Mouse (Mus musculus): Measurements from ENCODE around the gene Slc17a7. TPM values are rescaled to one million over a fixed set of nuclear protein-coding genes. Genes with fewer than 3 reads are reported as not detected.
A peak's percentile ranks its signal among the peaks of the same experiment; 100 is the strongest.
"Not testable (repeated sequence)": the region's sequence is repeated elsewhere in the genome, so short reads cannot be mapped to it uniquely, and the experiment has no call there.

The Slc17a7 gene
- not detected in 2 replicates for total RNA-seq (2017)

- no peak for ATAC-seq (ENCODE audit: extremely low read depth, insufficient number of reproducible peaks, low FRiP score, poor library complexity, severe bottlenecking)
Observed at GRCm38 (mm10) chr7:45163735-45164490, at the start of gene Slc17a7. Slc17a7 (plus strand) TSS chr7:45163949.

DNA sequence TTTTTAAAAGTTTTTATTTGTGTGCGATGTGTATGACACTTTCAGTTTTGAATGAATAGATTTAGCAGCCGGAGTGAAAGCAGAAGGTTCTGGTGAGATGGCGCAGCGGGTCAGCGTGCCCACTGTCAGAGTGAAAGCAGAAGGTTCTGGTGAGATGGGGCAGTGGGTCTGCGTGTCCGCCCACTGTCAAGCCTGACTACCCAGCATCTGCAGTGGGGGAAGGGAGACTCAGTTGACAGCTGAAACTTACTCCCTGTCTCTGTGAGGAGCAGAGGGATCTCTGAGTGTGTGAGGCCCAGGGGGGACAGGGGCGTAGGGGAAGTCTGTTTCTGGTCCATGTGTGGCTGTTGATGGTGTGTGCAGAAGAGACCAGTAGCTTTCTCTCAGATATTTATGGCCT is 46.2 kb upstream of the Slc17a7 start:
- no peak for ATAC-seq (ENCODE audit: extremely low read depth, insufficient number of reproducible peaks, low FRiP score, poor library complexity, severe bottlenecking)

- no peak for ATAC-seq (ENCODE audit: extremely low read depth, insufficient number of reproducible peaks, low FRiP score, poor library complexity, severe bottlenecking)
Observed at GRCm38 (mm10) chr7:45118336-45118735, 45.4 kb upstream of the Slc17a7 start.

DNA sequence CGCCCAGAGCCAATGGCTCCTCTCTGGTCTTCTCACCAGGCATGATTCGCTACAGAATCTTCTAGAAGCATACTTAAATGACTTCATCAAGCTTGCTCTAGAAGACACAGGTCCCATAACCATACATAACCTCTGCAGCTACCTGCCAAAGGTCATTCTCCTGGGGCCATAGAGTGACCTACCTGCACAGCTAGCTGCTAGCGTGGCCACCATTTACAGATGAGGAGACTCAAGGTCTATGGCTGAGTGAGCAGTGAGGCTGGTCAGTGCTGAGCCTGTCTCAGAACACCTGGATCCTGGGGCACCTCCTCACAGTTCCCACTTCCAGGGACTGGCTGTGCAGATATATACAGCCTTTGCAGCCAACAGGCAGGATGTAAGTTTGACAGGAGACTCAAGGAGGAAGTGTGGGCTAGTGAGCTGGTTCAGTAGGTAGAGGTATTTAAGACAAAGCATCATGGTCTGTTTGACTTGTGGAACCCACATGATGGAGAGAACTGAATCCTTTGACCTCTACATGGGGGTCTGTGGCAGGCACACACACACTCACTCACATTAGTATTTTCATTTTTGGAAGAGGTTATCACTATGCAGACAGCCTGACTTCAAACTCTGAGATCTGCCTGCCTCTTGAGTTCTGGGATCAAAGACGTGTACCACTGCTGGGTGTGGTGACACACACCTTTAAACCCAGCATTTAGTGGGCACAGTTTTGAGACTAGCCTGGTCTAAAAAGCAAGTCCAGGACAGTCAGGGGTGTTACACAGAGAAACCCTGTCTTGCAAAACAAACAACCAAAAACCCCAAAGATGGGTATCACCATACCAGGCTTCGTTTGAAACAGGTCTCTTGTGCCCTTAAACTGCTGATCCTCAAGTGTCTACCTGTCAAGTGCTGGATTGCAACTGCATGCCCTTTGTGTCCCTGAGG is 43.7 kb upstream of the Slc17a7 start:
- ATAC-seq (ENCODE audit: extremely low read depth, insufficient number of reproducible peaks, low FRiP score, poor library complexity, severe bottlenecking), result no peak

GRCm38 (mm10) chr7:45121404-45121803 is 42.3 kb upstream of the Slc17a7 start:
- ATAC-seq (ENCODE audit: extremely low read depth, insufficient number of reproducible peaks, low FRiP score, poor library complexity, severe bottlenecking), result peak; percentile 54

- no peak for ATAC-seq (ENCODE audit: extremely low read depth, insufficient number of reproducible peaks, low FRiP score, poor library complexity, severe bottlenecking)
Observed at GRCm38 (mm10) chr7:45121966-45122365, 41.8 kb upstream of the Slc17a7 start.

DNA sequence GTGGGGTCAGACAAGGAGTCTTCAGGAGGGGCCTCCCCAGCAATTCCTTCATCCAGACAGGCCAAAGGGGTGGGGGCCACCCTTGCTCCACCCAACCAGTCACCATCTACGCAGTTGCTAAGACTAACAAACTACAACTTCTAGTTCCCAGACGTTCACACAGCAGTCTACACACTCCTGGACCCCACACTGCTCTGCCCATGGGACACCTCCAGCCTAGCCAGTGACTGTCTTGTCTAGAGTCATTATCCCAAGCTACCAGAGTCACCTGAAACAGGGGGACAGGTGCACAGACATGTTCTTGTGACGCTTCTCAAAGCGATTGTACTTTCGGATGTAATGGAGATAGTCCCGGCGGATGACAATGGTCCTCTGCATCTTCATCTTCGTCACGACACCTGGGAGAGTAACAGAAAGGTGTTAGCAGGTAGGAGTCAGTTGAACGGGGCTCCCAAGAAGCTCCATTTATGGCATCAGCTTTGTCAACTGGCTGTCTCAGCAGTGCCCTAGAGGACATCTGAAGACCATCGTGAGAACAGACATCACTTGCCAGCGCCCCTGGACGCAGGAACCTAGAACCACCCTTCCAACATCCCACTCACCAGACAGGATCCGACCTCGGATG is 41.1 kb upstream of the Slc17a7 start:
- ATAC-seq (ENCODE audit: extremely low read depth, insufficient number of reproducible peaks, low FRiP score, poor library complexity, severe bottlenecking), result no peak

DNA sequence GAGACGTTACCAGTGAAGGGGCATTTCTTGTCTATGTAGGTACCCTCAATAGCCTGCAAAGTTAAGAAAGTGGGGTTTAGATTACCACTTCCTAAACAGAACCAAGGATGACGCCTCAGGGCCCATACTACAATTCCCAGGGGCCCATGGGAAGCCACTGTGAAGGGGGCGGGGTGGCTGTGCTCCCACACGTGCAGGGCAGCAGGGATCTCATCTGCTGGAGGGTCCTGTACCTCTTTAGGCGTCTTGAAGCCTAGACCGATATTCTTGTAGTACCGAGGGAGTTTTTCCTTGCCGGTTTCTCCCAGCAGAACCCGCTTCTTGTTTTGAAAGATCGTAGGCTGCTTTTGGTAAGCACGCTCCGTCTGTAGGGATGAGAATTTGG is 40.6 kb upstream of the Slc17a7 start:
- no peak for ATAC-seq (ENCODE audit: extremely low read depth, insufficient number of reproducible peaks, low FRiP score, poor library complexity, severe bottlenecking)

- ATAC-seq (ENCODE audit: extremely low read depth, insufficient number of reproducible peaks, low FRiP score, poor library complexity, severe bottlenecking), result peak; percentile 65
Observed at GRCm38 (mm10) chr7:45124224-45125143, 39.3 kb upstream of the Slc17a7 start, which contains the start of gene Rps11. Rps11 (minus strand) TSS chr7:45124439.

DNA sequence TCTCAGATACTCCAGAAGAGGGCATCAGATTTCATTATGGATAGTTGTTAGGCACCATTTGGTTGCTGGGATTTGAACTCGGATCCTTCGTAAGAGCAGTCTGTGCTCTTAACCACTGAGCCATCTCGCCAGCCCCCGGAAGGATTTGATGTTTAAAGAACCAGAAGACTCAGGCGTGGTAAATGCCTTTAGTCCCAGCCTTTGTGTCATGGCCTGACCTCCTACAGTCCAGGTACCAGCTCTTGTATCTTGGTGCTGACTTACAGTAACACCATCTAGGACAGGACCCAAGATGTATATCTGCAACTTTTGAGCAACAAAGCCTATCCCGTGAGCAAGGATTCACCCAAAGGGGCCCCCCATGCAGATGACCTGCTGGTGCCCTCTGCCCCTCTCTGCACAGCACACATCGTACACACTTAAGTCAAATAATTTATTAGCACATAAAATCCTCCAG is 38.6 kb upstream of the Slc17a7 start:
- no peak for ATAC-seq (ENCODE audit: extremely low read depth, insufficient number of reproducible peaks, low FRiP score, poor library complexity, severe bottlenecking)

- ATAC-seq (ENCODE audit: extremely low read depth, insufficient number of reproducible peaks, low FRiP score, poor library complexity, severe bottlenecking), result not testable (repeated sequence)
Observed at GRCm38 (mm10) chr7:45125649-45126048, 38.1 kb upstream of the Slc17a7 start.

GRCm38 (mm10) chr7:45126147-45126843 is 37.5 kb upstream of the Slc17a7 start:
- no peak for ATAC-seq (ENCODE audit: extremely low read depth, insufficient number of reproducible peaks, low FRiP score, poor library complexity, severe bottlenecking)

DNA sequence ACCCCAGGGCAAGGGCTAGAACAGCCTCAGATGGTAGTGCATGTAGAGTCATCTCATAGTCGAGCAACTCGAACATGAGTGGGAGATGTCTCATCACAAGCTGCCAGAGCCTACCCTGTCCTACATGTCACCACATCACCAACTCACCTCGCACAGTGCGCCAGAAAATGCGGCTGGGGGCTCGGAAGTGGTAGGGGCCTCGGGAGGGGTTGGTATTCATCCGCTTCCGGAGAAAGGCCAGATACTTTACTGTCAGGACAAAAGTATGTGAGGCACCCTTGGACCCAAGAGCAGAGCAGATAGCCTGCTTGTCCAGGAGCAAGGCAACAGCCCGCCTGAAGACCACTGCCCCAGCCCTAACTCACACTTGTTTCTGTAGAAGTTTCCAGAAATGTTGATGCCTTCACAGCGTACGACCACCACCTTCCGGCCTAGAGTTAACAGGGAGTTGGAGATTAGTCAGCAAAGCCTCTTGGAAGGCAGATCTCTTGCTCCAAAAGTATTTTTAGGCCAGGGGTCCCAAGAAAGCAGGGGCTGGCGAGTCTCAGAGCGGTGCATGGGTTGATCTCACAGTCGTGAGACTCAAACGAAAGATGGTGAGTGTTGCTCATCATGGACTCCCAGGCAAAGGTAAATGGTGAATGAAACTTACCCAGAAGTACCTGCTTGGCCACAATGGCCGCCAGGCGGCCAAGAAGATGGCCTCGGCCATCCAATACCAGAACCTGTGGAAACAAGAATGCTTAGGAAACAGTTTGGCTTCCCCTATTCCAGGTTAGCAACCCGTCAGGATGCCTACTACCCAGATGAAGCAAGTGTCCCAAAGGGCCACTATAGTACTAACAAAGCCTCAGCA is 36.7 kb upstream of the Slc17a7 start:
- ATAC-seq (ENCODE audit: extremely low read depth, insufficient number of reproducible peaks, low FRiP score, poor library complexity, severe bottlenecking), result no peak

DNA sequence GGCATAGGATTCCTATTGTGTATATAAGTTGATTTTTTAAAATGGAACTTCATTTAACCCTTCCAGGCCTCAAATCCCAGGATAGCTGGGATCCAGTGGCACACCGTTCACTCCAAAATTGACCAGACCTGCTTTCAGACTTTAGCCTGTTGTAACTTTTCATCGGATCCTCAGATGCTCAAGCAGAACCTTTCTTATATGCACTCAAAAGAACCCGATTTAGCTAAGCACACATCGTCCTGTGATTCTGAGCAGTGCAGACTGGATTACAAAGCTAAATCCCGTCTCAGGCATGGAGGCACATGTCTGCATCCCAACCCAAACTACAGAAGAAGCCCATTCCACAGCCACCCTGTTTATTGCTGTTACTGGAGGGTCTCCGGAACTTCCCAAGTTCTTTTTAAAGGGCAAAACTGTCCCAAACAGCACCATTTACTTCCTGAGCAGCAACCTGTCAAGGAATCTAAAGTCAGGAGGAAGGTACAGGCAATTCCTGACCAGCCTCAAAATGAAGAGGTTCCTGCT is 36.0 kb upstream of the Slc17a7 start:
- no peak for ATAC-seq (ENCODE audit: extremely low read depth, insufficient number of reproducible peaks, low FRiP score, poor library complexity, severe bottlenecking)

DNA sequence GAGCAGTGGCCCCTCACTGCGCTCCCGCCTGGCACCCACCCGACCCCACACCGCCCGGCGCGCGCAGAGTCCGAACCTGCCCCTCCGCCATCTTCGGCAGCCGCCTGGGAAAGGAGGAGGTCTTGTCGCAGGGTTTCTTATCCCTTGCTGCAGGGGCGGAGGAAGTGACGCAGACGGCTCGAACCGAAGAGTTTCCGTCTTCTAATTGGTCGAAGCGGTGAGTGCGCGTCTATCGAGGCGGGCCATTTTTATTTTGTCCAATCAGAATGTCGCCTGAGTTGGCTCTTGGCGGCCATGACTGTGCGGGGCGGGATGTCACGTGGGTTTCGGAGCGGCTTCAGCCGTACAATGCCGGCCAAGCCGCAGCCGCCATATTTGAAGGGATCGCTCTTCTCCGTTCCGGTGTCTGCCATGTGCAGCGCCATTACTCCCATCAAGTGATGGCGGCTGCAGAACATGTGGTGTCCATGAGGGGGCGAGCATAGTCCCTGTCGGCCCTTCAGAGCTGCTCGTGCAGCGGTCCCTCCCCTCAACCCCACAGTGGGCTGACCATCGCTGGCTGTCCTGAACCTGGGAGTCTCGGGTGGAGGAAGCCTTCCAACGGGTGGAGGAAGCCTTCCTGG is 35.0 kb upstream of the Slc17a7 start, which contains the start of gene Rpl13a:
Rpl13a (minus strand) TSS at position 138 of the 623 bp plus-strand sequence.
- ATAC-seq (ENCODE audit: extremely low read depth, insufficient number of reproducible peaks, low FRiP score, poor library complexity, severe bottlenecking), result peak; percentile 78

- no peak for ATAC-seq (ENCODE audit: extremely low read depth, insufficient number of reproducible peaks, low FRiP score, poor library complexity, severe bottlenecking)
Observed at GRCm38 (mm10) chr7:45129318-45129717, 34.4 kb upstream of the Slc17a7 start.
